8 mouse cellular contexts compared by ENCODE assay signal in the genomic region with DNA sequence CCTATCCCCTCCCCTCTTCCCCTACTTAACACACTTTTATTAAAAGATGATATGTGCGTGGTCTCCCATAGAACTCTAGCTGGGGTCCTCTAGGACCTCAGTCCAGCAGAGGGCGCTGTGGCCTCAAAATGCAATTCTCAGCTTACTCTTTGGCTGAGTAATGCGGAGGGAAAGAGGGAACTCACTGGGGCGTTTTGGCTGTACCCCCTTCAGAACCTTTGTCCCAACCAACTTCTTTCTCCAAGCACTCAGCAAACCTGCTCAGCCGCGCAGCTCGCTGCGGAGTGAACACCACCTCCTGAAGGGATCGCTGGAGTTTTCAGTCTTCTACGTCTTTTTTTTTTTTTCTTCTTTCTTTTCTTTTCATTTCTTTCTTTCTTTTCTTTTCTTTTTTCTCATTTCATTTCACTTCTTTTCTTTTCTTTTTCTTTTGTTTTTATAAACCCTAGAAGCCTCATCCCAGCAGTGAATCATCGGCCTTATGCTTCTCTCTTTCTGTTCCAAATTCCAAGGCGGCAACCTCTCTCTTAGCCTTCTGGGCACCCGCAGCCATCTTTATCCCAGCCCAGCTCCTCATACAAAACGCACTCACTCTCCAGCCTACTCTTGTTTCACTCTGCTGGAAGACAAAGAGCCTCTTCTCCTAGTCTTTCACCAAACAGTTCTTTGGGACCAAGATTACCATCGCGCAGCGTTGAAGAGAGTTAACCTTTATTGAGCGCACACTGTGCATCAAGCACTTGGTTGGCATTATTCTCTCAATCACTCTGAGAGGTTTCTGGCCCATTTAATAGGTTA. TPM values are rescaled to one million over a fixed set of nuclear protein-coding genes. Genes with fewer than 3 reads are reported as not detected.
A peak's percentile ranks its signal among the peaks of the same experiment; 100 is the strongest.
DNase-seq lines count a peak whose midpoint lies in the region; ATAC-seq lines count a peak whose summit lies in the region.

No protein-coding gene starts in this region.

- H3K4me1 ChIP-seq in embryonic facial prominence, embryonic 11.5 days (ENCODE audit: control insufficient read depth, insufficient read depth, low read length) = no peaks in the 10 kb centered on the region
- H3K4me1 ChIP-seq in limb, embryonic 13.5 days = peaks cover 11% of the 10 kb centered on the region; the same call in 1 of the 2 replicates
- H3K4me1 ChIP-seq in midbrain, embryonic 15.5 days = 0 out of 2 replicates have a peak, but pooled peaks cover 3% of the 10 kb centered on the region

- peak; percentile 72 for DNase-seq in cerebellum, adult 11 months
- DNase-seq in embryonic facial prominence, embryonic 11.5 days (ENCODE audit: low spot score) = peak; percentile 98
- peak; percentile 95 for DNase-seq in heart, adult 11 months
- peak; percentile 87 for DNase-seq in kidney, adult 18-20 months
- peak; percentile 51 to 79 for DNase-seq in spleen, adult 18-20 months

- WGBS in embryonic facial prominence, embryonic 11.5 days = 5% methylated on average over 18 of the region's 18 CpGs
- WGBS in limb, embryonic 13.5 days = 13% methylated on average over 18 of the region's 18 CpGs
- 6% methylated on average over 18 of the region's 18 CpGs for WGBS in midbrain, embryonic 15.5 days

- peak overlapping the region; percentile 25 for H3K4me3 ChIP-seq in embryonic facial prominence, embryonic 11.5 days (ENCODE audit: low read depth, low read length)
- peak overlapping the region; percentile 37 for H3K4me3 ChIP-seq in limb, embryonic 13.5 days
- H3K4me3 ChIP-seq in midbrain, embryonic 15.5 days = peak overlapping the region; percentile 40

- H3K9me3 ChIP-seq in embryonic facial prominence, embryonic 11.5 days (replicated peaks; ENCODE audit: control insufficient read depth, low read length) = no peaks in the 10 kb centered on the region
- no peaks in the 10 kb centered on the region for H3K9me3 ChIP-seq in limb, embryonic 13.5 days
- H3K9me3 ChIP-seq in midbrain, embryonic 15.5 days = no peaks in the 10 kb centered on the region

- no peaks in the 10 kb centered on the region for H3K27me3 ChIP-seq in embryonic facial prominence, embryonic 11.5 days (ENCODE audit: control insufficient read depth, insufficient read depth, low read length)
- H3K27me3 ChIP-seq in limb, embryonic 13.5 days = no peaks in the 10 kb centered on the region
- no peaks in the 10 kb centered on the region for H3K27me3 ChIP-seq in midbrain, embryonic 15.5 days (replicated peaks)

- H3K4me2 ChIP-seq in embryonic facial prominence, embryonic 11.5 days (ENCODE audit: low read depth, low read length) = peak overlapping the region; percentile 58
- peak overlapping the region; percentile 61 for H3K4me2 ChIP-seq in limb, embryonic 13.5 days (replicated peaks)
- H3K4me2 ChIP-seq in midbrain, embryonic 15.5 days = peak overlapping the region; percentile 79

- ATAC-seq in cerebellum, adult (ENCODE audit: insufficient number of reproducible peaks, low FRiP score, low TSS enrichment) = no peak; the same call in 1 of the 2 replicates
- ATAC-seq in embryonic facial prominence, embryonic 11.5 days (replicated peaks; ENCODE audit: insufficient number of reproducible peaks, low FRiP score, low TSS enrichment, low read depth) = peak; percentile 54; the same call in 1 of the 2 replicates
- ATAC-seq in limb, embryonic 13.5 days (ENCODE audit: low FRiP score, low read depth) = peak; percentile 82
- no peak for ATAC-seq in midbrain, embryonic 15.5 days (replicated peaks)

- H3K9ac ChIP-seq in embryonic facial prominence, embryonic 11.5 days (replicated peaks; ENCODE audit: low read length) = peak overlapping the region; percentile 62
- H3K9ac ChIP-seq in limb, embryonic 13.5 days = peak overlapping the region; percentile 57
- no peak overlapping the region for H3K9ac ChIP-seq in midbrain, embryonic 15.5 days

- H3K27ac ChIP-seq in embryonic facial prominence, embryonic 11.5 days (replicated peaks; ENCODE audit: low read depth, low read length) = no peak overlapping the region
- H3K27ac ChIP-seq in limb, embryonic 13.5 days = peak overlapping the region; percentile 55
- no peak overlapping the region for H3K27ac ChIP-seq in midbrain, embryonic 15.5 days

- H3K36me3 ChIP-seq in embryonic facial prominence, embryonic 11.5 days (replicated peaks; ENCODE audit: control insufficient read depth, insufficient read depth, low read depth, low read length) = no peaks in the 10 kb centered on the region
- H3K36me3 ChIP-seq in limb, embryonic 13.5 days = no peaks in the 10 kb centered on the region
- H3K36me3 ChIP-seq in midbrain, embryonic 15.5 days (replicated peaks) = no peaks in the 10 kb centered on the region

RNA-seq across cellular contexts. Expression of a gene that starts 6.2 kb away (rescaled TPM):
- 10.5 and 10.6 TPM in 2 replicates for polyA plus RNA-seq in embryonic facial prominence, embryonic 11.5 days (2014; fragmentation: Nextera tagmentation; extraction: Ambion mirVana)
- polyA plus RNA-seq in limb, embryonic 13.5 days (2015; fragmentation: Nextera tagmentation; extraction: Ambion mirVana) = 7.7 and 9.1 TPM in 2 replicates
- 1.9 and 3.4 TPM in 2 replicates for polyA plus RNA-seq in midbrain, embryonic 15.5 days (2015; fragmentation: Nextera tagmentation; extraction: Ambion mirVana)

RNA-seq across cellular contexts. Expression of a gene that starts 16.9 kb away (rescaled TPM):
- polyA plus RNA-seq in embryonic facial prominence, embryonic 11.5 days (2014; fragmentation: Nextera tagmentation; extraction: Ambion mirVana) = 43.2 and 43.4 TPM in 2 replicates
- 80.0 and 81.0 TPM in 2 replicates for polyA plus RNA-seq in limb, embryonic 13.5 days (2015; fragmentation: Nextera tagmentation; extraction: Ambion mirVana)
- 72.7 and 76.4 TPM in 2 replicates for polyA plus RNA-seq in midbrain, embryonic 15.5 days (2015; fragmentation: Nextera tagmentation; extraction: Ambion mirVana)

RNA-seq across cellular contexts. Expression of a gene that starts 31.1 kb away (rescaled TPM):
- 53.3 and 57.0 TPM in 2 replicates for polyA plus RNA-seq in embryonic facial prominence, embryonic 11.5 days (2014; fragmentation: Nextera tagmentation; extraction: Ambion mirVana)
- polyA plus RNA-seq in limb, embryonic 13.5 days (2015; fragmentation: Nextera tagmentation; extraction: Ambion mirVana) = 67.7 and 71.6 TPM in 2 replicates
- polyA plus RNA-seq in midbrain, embryonic 15.5 days (2015; fragmentation: Nextera tagmentation; extraction: Ambion mirVana) = 7.4 and 9.5 TPM in 2 replicates

Comparison
In these comparisons a context has a peak if more than half of its experiments do, and no peak if none do; other contexts are left out.
1. ATAC-seq: peak in embryonic facial prominence, embryonic 11.5 days (single experiment) and limb, embryonic 13.5 days (single experiment); none in cerebellum, adult (single experiment) and midbrain, embryonic 15.5 days (single experiment).
2. Peak in every context shown above with its lines, with median percentiles within 50 percentile points of each other: DNase-seq, H3K4me2 ChIP-seq and H3K4me3 ChIP-seq.